Mouse (Mus musculus) testis, postnatal 14 days (tissue): ENCODE data around the gene Zfp36.
"Not testable (repeated sequence)": the region's sequence is repeated elsewhere in the genome, so short reads cannot be mapped to it uniquely, and the experiment has no call there.

Source experiments
- DNase-seq: peaks from one replicate; pipeline ENCODE4 v3.0.0; 2021; ENCODE audit warnings: low spot score

The Zfp36 gene

DNA sequence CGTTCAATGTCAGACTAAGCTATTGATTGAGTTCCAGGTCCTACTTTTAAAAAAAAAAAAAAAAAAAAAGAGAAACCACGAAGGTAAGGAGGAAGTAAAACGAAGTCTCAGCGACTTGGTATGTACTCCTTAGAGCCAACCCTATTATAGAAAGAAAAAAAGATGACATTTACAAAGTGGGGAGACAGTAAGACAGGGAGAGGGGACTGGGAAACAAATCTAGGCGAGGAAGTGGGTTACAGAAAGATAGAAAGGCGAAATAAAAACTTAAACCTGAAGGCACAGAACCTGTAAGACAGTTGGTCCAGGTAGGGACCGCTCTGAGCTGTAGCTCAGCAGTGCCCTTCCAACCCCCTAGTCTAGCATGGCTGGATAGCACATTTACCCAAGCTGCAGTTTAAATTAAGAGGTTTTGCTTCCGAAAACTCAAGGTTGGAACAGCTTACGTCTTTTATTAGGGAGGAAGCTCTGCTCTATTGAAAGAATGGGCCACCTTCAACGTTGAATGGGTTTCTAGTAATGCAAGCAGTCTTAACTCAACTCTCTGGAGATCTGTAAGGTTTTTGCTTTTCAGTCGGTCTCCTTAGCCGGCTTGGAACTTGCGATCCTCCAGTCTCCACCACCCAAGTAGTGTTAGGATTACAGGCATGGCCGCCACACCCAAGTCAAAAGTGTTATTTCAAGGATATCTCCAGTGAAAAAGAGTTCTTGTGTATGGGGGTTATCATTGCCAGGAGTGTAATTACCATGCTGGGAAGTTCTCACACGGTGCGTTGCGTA is at the start of gene Zfp36:
Gene Zfp36, minus strand, starts transcription at position 17 of the 780 bp plus-strand sequence.
- no peak for DNase-seq

DNA sequence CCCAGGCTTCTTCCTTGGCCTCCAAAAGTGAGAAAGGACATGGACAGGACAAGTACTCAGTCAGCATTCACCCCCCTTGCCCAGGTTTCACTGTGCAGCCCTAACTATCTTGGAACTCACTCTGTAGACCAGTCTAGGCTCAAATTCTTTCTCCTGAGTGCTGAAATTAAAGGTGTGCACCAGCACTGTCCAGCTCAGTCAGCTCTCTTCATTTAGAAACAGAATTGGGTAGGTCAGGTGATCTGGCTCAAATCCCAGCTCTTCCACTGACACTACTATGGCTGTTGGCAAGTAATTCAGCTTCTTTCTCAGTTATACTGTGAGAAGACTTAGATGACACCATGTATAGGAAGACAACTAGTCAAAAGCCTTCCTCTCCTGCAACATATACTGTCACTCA is 47.7 kb upstream of the Zfp36 start:
- no peak for DNase-seq

DNA sequence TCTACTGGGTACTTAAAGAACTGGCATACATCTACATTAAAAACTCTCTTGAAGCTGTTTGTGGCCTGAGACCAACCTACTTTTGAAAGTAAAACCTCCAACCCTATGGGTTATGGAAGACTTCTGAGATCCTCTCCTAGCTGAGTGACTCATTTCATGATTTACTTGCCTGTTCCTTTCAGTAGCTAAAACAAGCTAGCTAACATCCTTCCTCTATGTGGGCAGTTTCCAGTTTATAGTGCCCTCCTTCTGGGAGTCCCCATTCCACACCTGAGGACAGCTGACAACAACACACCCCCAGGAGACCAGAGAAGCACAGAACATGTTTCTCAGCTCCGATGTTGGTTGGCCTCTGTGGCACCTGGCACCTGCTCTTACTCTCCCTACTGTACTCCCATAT is 43.0 kb upstream of the Zfp36 start:
- DNase-seq: no peak

DNA sequence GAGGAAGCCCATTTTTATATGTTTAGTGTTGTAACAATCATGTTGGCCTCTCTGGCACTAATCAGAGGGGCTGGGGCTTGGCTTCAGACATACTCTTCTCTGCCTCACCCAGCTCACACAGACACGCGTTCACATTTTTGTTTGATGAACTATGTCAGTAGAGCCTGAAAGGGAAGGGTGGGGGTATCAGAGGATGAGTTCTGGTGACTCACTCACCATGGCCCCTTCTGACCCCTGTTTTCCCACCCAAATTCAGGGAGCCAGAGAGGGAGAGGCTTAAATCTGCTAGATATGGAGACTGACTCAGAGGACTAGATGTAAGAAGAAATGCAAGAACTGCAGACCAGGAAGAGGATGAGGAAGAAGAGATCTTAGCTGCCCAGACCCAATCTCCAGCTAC is 39.4 kb upstream of the Zfp36 start:
- no peak for DNase-seq

DNA sequence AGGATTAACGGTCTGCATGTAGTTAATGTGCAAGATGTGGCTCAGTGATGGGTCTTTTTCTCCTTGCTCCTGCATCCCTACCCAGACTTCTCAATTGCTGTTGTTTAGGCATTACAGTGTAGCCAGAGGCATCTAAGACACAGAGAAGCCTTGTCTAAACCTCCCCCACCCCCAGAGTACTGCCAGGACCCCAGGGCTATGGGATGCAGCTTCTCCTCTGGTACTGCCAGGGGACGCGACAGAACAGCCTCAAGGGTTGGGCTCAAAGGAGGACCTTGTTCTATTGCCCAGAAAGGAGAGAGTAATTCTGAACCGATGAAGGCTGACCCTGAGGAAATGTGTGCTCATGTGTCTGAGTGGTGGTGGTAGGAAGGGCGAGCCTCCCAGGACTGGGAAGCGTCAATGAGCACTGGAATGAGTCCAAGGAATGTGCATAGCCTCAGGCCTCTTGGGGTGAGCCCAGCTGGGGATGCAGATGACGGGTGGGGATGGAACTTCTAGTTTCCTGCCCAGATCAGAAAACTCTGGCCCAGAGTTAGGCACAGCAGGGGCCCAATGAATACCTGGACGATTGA is 38.1 kb upstream of the Zfp36 start:
- DNase-seq: peak; percentile 72

DNA sequence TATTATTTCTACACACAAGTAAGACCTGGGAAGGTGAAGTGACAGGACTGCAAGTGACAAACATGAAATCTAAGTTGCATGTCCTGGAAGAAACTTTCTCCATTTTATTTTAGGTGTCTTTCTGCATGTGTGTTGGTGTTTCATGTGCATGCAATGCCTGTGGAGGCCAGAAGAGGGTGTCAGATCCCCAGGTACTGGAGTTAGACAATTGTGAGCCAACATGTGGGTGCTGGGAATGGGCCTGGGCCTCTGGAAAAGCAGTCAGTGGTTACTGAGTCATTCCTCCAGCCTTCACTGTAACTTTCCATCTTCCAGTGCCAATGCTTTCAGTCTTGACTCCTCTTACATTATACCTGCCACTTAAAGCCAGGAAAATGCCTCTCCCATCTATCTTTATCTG is 37.3 kb upstream of the Zfp36 start:
- no peak for DNase-seq

DNA sequence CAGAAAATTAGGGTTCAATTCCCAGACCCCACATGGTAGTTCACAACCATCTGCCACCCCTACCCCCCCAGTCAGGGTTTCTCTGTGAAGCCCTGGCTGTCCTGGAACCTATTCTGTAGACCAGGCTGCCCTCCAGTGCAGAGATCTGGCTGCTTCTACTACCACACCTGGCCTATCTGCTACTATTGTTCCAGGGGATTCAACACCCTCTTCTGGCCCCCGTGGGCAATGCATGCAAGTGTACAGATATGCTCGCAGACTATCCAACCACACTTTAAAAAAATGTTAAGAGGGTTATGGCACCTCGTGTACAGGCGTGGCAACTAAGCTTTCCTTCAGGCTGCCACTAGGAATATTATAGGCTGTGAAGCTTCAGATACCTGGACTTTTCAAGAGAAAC is 32.8 kb upstream of the Zfp36 start:
- no peak for DNase-seq

DNA sequence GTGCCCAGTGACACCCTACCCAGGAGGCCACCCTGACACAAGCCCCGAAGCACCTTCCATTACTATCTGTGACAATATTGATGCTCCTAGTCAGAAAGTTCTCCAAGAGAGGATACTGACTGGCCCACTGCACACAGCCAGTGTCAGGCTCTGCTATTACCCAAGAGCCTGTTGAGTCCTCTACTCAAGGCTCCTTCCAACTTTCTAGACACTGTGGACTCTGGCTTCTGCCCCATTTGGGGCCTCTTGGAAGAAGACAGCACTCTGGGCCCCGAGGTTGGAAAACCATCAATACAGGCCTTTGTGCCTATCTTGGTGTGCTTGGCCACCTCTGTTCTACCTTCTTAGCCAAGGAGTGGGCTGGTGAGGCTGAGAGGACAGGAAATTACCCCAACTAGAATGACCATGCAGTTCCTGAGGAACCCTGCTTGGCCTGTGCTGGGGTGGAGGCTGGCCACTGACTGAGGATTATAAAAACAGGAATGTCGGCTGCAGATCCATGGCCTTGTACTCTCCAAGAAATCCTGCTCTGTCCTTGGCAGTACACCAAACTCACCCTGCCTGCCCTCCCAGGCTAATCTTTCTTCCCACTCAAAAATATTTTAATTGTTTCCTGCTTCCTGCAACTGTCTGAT is 30.9 kb upstream of the Zfp36 start:
- peak; percentile 84 for DNase-seq

DNA sequence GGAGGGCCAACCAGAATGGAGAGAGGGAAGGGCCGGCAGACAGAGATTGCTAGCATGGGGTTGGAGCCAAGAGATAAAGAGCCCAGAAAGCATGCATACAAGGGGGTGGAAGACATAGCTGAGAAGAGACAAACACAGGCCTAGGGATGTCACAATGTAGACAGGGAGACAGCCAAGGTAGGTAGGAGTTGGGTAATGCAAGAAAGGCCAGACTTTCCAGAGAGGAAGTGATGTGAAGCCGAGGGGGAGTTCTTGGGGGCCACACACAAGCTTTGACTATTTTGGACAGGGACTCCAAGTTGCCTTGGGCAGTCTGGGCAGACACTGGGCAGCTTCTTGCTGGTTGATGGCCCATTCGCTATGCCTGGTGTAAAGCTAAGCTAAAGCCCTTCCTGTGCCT is 21.9 kb upstream of the Zfp36 start:
- no peak for DNase-seq

DNA sequence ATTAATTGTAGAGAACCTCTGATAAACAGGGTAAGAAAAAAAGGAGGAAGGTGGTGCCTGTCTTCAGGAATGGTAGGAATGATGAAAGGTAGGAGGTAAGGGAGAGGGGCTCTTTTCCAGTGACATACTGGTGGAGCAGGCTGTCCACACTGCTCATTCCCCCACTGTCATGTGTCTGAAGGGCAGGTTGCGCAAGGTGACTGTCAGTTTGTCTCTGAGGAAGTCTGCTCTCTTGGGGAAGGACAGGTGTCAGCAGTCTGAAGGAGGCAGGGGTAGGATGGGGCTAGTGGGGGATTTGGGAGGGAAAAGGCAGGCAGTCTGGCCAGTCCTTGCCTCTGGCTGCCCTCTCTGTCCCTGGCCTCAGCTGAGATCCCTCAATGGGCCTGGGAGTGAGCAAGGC is 21.0 kb upstream of the Zfp36 start:
- DNase-seq: no peak

DNA sequence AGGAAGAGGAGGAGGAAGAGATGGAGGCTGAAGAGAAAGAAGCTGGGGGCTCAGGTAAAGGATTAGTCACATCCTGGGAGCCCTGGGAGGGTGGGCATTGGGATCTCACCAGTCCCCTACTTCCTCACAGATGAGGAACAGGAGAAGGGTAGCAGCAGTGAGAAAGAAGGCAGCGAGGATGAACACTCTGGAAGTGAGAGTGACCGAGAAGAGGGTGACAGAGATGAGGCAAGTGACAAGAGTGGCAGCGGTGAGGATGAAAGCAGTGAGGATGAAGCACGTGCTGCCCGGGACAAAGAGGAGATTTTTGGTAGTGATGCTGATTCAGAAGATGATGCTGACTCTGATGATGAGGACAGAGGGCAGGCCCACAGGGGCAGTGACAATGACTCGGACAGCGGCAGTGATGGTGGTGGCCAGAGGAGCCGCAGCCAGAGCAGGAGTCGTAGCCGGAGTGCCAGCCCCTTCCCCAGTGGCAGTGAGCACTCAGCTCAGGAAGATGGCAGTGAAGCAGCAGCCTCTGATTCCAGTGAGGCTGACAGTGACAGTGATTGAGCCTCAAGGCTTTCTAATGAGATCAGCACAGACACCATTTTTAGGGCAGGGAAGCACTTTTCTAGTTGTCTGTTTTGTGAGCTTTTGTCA is 18.8 kb upstream of the Zfp36 start:
- DNase-seq: peak; percentile 5

DNA sequence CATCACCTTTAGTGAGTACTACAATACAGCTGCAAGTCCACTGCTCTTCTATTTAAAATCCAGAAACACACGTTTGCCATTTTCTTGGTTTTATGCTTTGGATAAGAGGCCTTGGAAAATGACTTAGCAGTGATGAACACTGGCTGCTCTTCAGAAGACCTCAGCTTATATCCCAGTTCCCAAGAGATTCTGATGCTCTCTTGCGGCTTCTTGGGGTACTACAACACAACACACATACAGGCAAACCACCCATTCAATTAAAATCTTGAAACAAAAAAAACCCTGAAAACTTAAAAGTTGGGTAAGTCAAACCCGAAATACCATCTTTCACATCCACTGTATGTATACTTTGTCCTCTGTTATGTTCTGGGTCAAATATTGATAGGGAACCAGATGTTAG is 17.9 kb upstream of the Zfp36 start:
- DNase-seq: peak; percentile 3

DNA sequence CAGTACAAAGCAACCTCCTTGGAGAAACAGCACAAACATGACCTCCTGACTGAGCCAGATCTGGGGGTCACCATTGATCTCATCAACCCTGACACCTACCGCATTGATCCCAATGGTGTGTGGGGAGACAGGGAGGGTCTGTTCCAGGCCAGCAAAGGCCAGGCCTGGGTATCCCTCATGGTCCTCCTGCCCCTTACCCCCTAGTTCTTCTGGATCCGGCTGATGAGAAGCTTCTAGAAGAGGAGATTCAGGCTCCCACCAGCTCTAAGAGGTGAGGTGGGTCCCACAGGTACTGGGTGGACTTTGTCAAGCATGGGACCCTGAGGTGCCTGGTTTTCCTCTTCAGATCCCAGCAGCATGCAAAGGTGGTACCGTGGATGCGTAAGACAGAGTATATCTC is 15.4 kb upstream of the Zfp36 start:
- no peak for DNase-seq

DNA sequence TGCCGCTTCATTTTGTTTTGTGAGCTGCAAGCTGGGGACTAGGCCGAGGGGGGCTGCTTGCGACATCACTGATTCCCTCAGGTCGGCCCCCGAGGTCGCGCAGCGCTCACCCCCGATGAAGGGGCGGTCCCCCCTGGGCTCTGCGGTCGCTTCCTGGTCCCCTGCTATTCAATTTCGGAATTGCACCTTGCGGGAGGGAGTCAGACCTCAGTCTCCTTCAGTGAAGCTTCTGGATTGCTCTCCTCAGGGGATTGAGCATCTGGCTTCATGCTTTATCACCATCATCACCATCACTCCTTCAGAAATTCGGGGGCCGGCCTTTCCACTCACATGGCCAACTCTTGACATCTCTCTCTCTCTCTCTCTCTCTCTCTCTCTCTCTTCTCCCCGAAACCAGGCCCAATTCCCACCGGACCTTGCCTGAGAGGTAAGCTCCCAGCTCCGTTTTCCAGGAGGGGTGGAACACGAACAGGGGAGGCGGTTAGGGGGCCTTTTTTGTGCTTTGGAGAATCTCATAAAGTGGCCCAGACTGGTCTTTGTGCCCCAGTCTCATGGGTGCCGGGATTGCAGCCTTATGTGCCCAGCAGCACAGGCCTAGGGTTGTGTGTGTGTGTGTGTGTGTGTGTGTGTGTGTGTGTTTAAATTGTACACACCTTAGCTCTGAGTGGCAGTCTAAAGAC is 13.4 kb upstream of the Zfp36 start:
- DNase-seq: no peak

DNA sequence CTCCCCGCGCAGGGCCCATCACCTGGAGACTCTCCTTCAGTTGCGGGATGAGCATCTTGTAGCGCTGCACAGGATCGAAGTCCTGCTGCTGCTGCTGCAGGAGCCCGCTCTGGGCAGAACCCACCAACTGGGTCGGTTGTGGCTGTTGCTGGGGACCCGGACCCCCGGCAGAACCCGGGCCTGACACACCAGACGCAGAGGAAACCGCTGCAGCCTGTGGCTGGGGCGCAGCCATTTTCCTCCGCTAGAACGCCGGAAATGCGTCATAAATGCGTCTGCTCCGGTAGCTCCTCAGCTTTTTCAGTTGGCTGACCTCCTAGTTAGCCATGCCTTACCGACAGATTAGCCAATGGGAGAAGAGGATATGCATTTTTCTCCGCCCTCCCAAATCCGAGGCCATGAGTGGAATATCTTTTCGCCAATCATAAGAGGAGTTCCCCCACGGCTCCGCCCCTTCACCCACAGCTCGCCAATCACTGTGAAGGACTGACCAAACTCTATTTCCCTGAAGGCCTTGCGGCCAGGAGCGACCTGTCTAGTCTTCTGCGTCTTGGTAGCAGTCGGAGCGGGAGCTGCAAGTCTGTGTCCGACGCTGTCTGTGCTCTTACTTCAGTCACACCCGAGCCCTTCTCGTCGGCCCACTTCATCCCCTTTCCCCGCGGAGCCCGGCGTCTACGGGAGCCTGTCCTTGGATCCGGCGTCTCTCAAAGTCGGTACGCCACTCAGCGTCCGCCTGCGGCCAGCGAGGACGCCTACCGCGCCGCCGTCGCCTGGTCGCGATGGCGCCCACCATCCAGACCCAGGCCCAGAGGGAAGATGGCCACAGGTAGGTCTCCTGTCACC is 12.6 kb upstream of the Zfp36 start, which contains the start of the genes Med29 and Paf1:
Gene Med29, minus strand, starts transcription at position 280 of the 843 bp plus-strand sequence.
Gene Paf1, plus strand, starts transcription at position 523 of the 843 bp plus-strand sequence.
- DNase-seq: peak; percentile 99

DNA sequence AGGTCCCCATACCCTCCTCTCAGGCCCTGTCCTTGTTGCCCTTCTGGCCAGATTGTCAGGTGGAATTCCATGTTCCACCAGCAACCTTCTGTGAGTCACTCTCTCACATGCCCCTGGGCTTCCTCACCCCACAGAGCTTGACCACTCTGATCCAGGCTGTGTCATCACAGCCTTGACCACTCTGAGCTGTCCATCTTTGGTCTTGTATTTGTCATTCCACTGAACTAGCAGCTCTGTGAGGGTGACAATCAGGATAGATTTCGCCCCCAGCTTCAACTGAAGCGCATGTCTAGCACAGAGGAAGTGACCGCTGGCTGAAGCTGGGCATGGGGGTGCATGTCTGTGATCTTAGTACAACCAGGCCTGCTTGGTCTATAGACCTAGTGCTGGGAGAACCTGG is 10.3 kb upstream of the Zfp36 start:
- no peak for DNase-seq

DNA sequence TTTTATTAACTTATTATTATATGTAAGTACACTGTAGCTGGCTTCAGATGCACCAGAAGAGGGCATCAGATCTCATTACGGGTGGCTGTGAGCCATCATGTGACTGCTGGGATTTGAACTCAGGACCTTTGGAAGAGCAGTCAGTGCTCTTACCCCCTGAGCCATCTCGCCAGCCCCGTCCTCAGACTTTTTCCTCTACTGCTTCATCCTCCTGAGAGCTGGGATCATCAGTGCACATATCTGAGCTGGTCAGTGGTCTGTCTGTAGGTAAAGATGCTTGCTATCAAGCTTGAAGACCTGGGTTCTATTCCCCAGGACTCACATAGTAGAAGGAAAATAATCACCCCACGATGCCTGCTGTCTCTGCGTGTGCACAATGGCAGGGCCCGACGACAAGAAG is 7.3 kb upstream of the Zfp36 start:
- not testable (repeated sequence) for DNase-seq

DNA sequence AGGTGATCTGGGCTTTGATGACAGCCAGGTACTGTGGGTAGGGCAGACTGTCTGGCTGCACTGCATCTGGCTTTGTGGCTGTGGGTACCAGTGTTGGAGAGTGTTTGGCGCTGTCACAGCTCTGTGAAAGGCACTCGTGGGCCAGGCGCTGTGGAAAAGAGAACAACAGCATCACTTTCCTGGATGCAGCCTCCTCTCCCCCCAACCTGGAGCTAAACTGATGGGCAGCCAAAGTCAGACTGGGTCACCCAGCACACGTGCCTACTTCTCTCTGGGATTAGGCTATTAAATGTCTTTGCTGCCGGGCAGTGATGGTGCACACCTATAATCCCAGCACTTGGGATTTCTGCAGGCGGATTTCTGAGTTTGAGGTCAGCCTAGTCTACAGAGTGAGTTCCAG is 6.8 kb upstream of the Zfp36 start:
- not testable (repeated sequence) for DNase-seq

DNA sequence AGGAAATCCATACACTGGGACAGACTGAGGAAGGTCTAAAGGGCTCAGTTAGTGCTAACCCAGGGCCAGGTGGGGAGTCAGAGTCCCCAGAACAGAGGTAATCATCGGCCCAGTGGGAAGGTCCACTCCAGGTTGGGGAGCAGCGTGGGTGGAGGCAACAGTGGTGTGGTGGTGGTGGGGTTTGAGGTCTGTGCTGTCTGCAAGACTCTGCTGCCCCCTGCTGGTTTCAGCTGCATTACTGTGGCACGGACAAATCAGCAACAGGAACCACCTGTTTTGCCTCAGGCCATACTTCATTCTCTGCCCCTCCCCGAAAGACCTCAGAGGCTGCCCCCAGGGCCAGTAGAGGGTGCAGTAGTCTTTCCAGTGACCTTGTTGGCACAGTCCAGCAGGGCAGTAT is 6.4 kb upstream of the Zfp36 start:
- peak; percentile 61 for DNase-seq

DNA sequence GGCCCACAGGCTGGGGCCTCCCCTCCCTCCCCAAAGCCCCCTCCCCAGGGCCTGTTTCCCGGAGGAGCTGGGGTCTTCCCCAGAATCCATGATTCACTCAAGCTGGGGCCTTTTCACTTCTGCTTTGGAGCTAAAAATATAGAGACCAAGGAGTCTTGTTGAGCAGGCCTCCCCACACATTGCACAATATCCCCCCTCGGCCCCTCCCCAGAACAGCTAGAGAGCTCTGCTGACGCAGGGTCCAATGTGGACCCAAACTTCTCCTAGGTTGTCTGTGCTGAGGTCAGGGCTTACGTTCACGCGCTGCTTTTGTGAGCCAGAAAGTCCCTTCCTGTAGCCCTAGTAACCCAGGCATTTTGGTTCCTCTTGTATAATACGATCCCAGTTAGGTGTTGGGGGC is 6.0 kb upstream of the Zfp36 start:
- no peak for DNase-seq

DNA sequence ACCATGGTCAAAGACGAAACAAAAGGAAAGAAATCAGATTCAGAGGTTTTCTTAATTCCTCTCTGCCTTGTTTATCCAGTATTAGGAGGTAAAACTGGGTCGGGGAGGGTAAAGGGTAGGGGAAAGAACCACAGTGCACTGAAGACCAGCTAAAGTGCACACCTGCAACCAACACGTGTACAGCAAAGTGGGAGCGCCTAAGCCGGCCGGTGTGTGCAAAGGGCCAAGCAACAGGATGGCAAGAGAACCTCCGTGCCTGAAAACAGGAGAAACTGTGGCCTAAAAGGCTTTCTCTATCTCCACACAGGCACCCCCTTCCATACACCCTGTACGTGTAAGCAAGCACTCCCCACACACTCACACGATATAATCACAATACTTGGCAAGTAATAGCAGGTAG is 5.1 kb upstream of the Zfp36 start:
- DNase-seq: no peak
